Mouse (Mus musculus) left cerebral cortex, adult 9 months (tissue): ENCODE measurements around the gene Pck1.

ENCODE experiments used
- DNase-seq, 2 experiments: peaks; one replicate each; pipeline ENCODE4 v3.0.0; 2022; ENCODE audit warnings: low spot score in 2 of 2

The Pck1 gene

GRCm38 (mm10) chr2:173204671-173205070, 51.8 kb downstream of the Pck1 start:
- no peak for DNase-seq

- no peak for DNase-seq
Measured at GRCm38 (mm10) chr2:173205563-173206099, 52.8 kb downstream of the Pck1 start.

GRCm38 (mm10) chr2:173207051-173207450, 54.2 kb downstream of the Pck1 start:
- DNase-seq, result no peak
